Mouse (Mus musculus) 3134 (cell line): ENCODE data around the gene Phf23.
A peak's percentile ranks its signal among the peaks of the same experiment; 100 is the strongest.
"Not testable (repeated sequence)": the region's sequence is repeated elsewhere in the genome, so short reads cannot be mapped to it uniquely, and the experiment has no call there.

Source experiments
- DNase-seq: peaks from one replicate; pipeline ENCODE4 v3.0.0-alpha.2; 2011; ENCODE audit warnings: low spot score; ENCODE audit not compliant: insufficient read length; ENCODE audit errors: extremely low read depth

Phf23 gene

DNA sequence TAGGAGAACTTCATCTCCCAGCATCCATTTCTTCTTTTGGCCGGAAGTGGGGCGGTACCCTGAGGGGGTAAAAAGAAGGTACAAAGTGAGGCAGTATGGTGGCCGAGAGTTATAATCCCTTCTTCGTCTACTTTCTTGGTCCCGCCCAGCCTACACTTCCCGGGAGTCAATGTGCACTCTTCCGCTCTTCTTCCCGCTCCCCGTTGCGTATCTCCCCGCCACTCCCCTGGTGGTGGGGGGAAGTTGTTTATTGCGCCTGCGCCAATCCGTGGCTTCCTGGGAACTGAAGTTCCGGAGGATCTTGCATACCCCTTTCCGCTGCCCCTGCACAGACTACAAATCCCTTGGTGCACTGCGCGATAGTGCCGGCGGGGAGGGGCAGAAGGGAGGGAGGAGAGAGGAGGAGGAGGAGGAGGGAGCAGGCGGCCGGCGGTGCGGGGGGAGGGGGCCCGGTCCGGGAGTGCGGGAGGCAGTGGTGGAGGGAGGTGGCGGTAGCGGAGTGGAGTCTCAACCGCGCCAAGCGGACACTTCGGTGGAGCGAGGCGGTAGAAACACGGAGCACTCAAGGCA lies at the start of gene Phf23:
Gene Phf23 (plus strand): TSS at position 387 of the 570 bp plus-strand sequence.
- DNase-seq, result peak; percentile 98

- no peak for DNase-seq
These were observed 49.3 kb upstream of the Phf23 start for GRCm38 (mm10) chr11:69945997-69946891.

- DNase-seq, result no peak
These were observed 48.1 kb upstream of the Phf23 start for GRCm38 (mm10) chr11:69947337-69948065.

- peak; percentile 58 for DNase-seq
These were observed 47.4 kb upstream of the Phf23 start, which contains the start of gene Slc2a4 for GRCm38 (mm10) chr11:69948066-69948762. Gene Slc2a4 (minus strand): TSS chr11:69948188.

GRCm38 (mm10) chr11:69948763-69949150 lies 46.8 kb upstream of the Phf23 start:
- DNase-seq, result peak; percentile 67

GRCm38 (mm10) chr11:69950807-69951459 lies 44.6 kb upstream of the Phf23 start:
- no peak for DNase-seq

GRCm38 (mm10) chr11:69952274-69952673 lies 43.3 kb upstream of the Phf23 start:
- no peak for DNase-seq

DNA sequence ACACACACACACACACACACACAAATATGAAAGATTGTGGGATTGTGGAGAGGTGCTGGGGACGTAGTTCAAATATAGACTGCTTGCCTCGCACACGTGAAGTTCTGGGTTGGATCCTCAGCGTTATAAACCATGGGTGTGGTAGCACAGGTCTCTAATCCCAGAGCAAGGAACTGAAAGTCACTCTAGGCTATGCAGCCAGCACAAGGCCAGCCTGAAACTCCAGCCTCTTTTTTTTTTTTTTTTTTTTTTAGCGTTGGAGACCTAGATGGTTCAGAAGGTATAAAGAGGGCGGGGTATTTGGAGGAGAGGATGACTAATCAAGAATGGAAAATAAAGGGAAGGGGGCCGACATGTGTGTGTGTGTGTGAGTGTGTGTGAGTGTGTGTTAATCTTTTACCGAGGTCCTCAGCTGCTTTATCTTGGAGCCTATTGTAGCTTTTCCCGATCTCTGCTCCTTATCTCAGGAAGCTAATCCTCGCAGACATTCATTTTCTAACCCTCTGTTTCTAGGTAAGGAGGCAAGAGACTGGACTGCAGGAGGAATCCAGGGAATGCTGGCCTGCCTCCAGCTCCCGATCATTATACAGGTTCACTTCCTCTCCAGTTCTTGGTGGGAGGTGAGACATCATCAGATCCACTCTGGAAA lies 42.2 kb upstream of the Phf23 start:
- no peak for DNase-seq

- not testable (repeated sequence) for DNase-seq
These were observed 40.0 kb upstream of the Phf23 start for GRCm38 (mm10) chr11:69955618-69956017.

DNA sequence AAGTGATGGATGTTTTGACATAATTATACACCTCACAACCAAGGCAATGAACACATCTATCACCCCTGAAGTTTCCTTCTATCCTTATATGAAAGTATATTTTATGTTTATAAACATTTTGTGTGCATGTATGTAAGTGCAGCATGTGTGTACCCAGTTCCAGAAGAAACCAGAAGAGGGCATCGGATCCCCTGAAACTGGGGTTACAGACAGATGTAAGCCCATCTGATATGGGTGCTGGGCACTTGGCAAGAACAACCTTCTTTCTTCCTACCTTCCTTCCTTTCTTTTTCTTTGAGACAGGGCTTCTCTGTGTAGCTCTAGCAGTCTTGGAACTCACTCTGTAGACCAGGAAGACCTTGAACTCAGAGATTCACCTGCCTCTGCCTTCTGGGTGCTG lies 39.4 kb upstream of the Phf23 start:
- DNase-seq, result no peak

DNA sequence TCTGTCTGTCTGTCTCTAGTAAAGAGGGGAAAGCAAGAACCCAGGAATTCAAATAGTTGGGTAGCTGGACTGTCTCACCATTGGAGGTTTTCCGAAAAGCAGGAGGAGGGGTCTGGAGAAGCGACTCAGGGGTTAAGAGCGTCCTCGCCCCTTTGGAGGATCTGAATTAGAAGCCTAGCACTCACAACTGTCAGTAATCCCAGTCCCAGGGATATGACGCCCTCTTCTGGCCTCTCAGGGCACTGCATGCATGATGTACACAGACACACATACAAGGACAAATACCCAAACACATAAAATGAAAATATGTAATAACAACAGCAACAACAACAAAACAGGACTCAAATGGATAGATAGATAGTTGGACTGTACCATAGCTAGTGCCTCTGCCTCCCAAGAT lies 35.0 kb upstream of the Phf23 start:
- no peak for DNase-seq

GRCm38 (mm10) chr11:69961841-69962240 lies 33.7 kb upstream of the Phf23 start:
- DNase-seq, result no peak

DNA sequence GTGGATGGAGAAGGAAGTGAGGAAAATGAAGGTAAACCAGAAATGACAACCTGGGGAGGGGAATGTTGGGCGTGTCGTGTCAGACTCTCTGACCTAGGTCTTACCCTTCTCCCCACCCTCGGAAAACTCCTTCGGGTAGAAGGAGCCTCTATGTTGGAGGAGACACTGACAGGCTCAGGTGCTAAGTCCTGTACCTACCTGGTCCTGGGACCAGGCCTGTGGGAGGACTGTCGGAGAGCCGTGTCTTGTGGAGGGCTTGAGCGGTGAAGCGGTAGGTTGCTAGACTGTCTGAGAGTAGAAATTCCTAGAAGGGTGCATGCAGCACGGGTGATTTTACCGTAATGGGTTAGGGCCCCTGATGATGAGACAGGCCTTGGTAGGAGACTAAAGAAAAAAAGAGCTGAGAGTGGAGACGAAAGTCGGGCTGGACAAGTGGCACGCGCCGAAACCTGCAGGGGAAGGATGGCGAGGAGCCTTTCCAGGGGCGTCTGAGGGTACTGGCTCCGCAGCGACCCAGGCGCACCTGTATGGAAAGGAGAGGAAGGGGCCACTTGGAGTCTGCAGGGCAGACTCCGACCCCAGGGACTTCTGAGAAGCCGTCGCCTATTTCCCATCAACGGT lies 30.8 kb upstream of the Phf23 start, which contains the start of gene Cldn7:
Gene Cldn7 (plus strand): TSS at position 130 of the 621 bp plus-strand sequence.
- no peak for DNase-seq

- DNase-seq, result no peak
These were observed 30.1 kb upstream of the Phf23 start for GRCm38 (mm10) chr11:69965271-69966005.

DNA sequence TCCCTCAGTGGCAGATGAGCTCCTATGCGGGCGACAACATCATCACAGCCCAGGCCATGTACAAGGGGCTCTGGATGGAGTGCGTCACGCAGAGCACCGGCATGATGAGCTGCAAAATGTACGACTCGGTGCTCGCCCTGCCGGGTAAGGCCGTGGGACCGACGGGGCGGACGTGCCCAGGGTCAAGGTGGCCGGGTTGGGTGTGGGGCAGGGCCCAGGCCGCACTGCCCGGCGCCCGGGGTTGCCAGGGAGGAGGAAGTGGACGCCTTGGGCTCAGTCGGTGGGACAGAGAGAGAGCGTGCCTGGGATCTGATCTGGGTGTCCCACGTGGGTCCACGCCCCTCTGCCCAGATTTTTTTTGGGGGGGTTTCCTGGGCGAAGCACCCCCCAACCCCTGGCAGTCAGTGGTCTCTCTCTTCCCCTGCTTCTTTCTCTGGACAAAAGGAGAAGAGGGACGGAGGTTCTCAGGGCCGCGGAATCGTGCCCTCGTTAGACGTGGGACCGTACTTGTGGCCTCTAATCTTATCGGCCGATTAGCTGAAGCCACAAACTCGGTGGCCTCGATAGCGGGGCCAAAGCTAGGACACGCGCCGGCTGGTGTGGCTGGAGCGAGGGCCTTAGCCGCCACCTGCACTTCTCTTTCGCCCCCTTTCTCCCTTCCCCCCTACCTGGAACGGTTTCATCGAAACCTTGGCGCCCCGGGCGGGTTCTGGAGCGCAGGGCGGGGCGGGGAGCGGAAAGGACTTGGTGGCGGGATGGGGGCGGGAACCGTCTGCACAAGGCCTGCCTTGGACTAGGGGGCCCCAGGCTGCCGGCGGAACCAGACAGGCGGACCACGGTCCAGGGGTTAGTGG lies 29.3 kb upstream of the Phf23 start:
- DNase-seq, result no peak

DNA sequence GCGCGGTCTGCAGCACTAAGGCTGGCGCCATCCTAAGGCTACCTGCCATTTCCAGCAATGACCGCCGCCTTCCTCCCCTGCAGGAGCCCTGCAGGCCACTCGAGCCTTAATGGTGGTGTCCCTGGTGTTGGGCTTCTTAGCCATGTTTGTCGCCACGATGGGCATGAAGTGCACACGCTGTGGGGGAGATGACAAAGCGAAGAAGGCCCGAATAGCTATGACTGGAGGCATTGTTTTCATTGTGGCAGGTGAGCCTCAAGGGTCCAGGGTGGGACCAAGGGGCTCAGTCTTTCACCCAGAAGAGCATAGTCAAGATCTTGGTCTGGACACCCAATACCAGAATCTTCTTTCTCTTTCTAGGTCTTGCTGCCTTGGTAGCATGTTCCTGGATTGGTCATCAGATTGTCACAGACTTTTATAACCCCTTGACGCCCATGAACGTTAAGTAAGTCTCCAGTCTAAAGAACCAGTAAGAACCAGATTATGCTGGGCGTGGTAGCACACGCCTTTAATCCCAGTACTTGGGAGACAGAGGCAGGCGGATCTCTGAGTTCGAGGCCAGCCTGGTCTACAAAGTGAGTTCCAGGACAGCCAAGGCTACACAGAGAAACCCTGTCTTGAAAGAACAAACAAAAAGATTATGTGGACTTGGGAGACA lies 28.6 kb upstream of the Phf23 start:
- no peak for DNase-seq

- no peak for DNase-seq
These were observed 26.8 kb upstream of the Phf23 start for GRCm38 (mm10) chr11:69968793-69969192.
